Mouse (Mus musculus): ENCODE data around the gene Tmem131.

DNA sequence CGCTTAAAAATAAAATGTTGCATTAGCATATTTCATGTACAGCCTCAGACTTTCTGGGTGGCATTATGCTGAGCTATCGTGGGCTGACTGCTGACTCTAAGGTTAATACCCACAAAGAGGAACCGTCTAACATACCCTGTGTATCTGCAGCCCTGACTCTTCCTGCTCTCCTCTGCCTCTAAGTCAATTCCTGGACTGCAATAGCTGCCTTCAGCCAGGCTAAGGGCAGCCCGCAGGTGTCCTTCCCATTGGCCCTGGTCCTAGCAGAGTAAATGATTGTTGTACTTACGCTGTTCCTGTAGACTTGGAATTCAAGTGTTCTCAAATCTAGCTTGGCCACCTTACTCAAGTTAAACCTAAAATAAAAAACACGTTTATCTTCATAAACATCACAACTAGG lies 128.3 kb downstream of the Tmem131 start:
- TF ChIP-seq CTCF (IDR thresholded peaks at IDR 0.05; ENCODE audit: control insufficient read depth, insufficient read depth, insufficient replicate concordance, low read depth, low read length) (no peak), POLR2A (IDR thresholded peaks at IDR 0.05; ENCODE audit: control insufficient read depth, low read depth, low read length) (no peak)
